Mouse (Mus musculus): ENCODE measurements around the gene Mas1. TPM values are rescaled to one million over a fixed set of nuclear protein-coding genes. Genes with fewer than 3 reads are reported as not detected.

Mas1 gene
- total RNA-seq, 4 experiments from 2014 or later: 45.9 to 65.6 (median 59.8) TPM

Small RNAs within 50 kb of the gene (microRNA-seq; reads per million reads assigned to microRNA genes)
- gene Gm24085: 0 reads per million in 2 experiments

Other genes with a start within 250 kb of the Mas1 start
- not detected for gene Slc22a1, start 192.3 kb downstream of the Mas1 start, total RNA-seq (2022)
- gene Igf2r, start 98.5 kb downstream of the Mas1 start, total RNA-seq (2022): 10 to 100 TPM; 26.5 to 31.7 (median 27.7) TPM
- gene Mrgprh, start 7.9 kb upstream of the Mas1 start, total RNA-seq (2022): under 1 TPM in 1 of 4 experiments, not detected in 3; 0.18 TPM
- 1 to 10 TPM; 1.6 to 5.0 (median 2.8) TPM for gene Pnldc1, start 42.1 kb upstream of the Mas1 start, total RNA-seq (2022)
- gene Tcp1, start 47.6 kb upstream of the Mas1 start, total RNA-seq (2022): 100 to 1,000 TPM; 191 to 232 (median 205) TPM
- 10 to 100 TPM; 56.5 to 60.3 (median 58.8) TPM for gene Mrpl18, start 48.2 kb upstream of the Mas1 start, total RNA-seq (2022)
- gene Acat3, start 72.5 kb upstream of the Mas1 start, total RNA-seq (2022): 1 to 10 TPM; 5.1 to 7.2 (median 6.6) TPM
- gene Acat2, start 92.6 kb upstream of the Mas1 start, total RNA-seq (2022): 10 to 100 TPM; 45.6 to 65.8 (median 56.4) TPM
- gene Wtap, start 126.0 kb upstream of the Mas1 start, total RNA-seq (2022): 10 to 100 TPM; 54.6 to 58.4 (median 55.5) TPM
- gene Sod2, start 138.7 kb upstream of the Mas1 start, total RNA-seq (2022): 100 to 1,000 TPM; 219 to 252 (median 242) TPM
- gene Gpr31b, start 184.2 kb upstream of the Mas1 start, total RNA-seq (2022): not detected
- 1 to 10 TPM in 2 of 4 experiments, under 1 TPM in 2; 0.61 to 1.1 (median 0.94) TPM for gene Tcp10b, start 193.0 kb upstream of the Mas1 start, total RNA-seq (2022)

All from layer of hippocampus, adult 8-10 months (tissue).